Mouse (Mus musculus) lung, embryonic 15.5 days (tissue): ENCODE data around the gene Ascc2. TPM values are rescaled to one million over a fixed set of nuclear protein-coding genes. Genes with fewer than 3 reads are reported as not detected.
A peak's percentile ranks its signal among the peaks of the same experiment; 100 is the strongest.

Source experiments
- ATAC-seq: fragments of 200-750 bp; cut with Nextera tagmentation; 2 replicates; pipeline ENCODE4 v1.8.0; 2017; ENCODE audit warnings: moderate number of reproducible peaks, borderline replicate concordance; ENCODE audit not compliant: low FRiP score, low TSS enrichment; ENCODE audit errors: extremely low read depth
- H3K27ac ChIP-seq: fragments of 300-500 bp; sonication (generic); 2 replicates; pipeline ENCODE4 v1.5.1; 2015; ENCODE audit warnings: moderate library complexity, mild to moderate bottlenecking, inconsistent platforms
- H3K27me3 ChIP-seq: fragments of 300-500 bp; sonication (generic); 2 replicates; pipeline ENCODE4 v1.6.1; 2015; ENCODE audit warnings: inconsistent platforms
- H3K36me3 ChIP-seq: fragments of 300-500 bp; sonication (generic); 2 replicates; pipeline ENCODE4 v1.6.1; 2015; ENCODE audit warnings: inconsistent platforms
- H3K4me1 ChIP-seq: fragments of 300-500 bp; sonication (generic); 2 replicates; pipeline ENCODE4 v1.6.1; 2015; ENCODE audit warnings: inconsistent platforms
- H3K4me2 ChIP-seq: fragments of 300-500 bp; sonication (generic); 2 replicates; pipeline ENCODE4 v1.6.1; 2015; ENCODE audit warnings: inconsistent platforms, mild to moderate bottlenecking, moderate library complexity
- H3K4me3 ChIP-seq: fragments of 300-500 bp; sonication (generic); 2 replicates; pipeline ENCODE4 v1.5.1; 2015; ENCODE audit warnings: mild to moderate bottlenecking, inconsistent platforms
- H3K9ac ChIP-seq: fragments of 300-500 bp; sonication (generic); 2 replicates; pipeline ENCODE4 v1.6.1; 2015; ENCODE audit warnings: inconsistent platforms
- H3K9me3 ChIP-seq: fragments of 300-500 bp; sonication (generic); 2 replicates; pipeline ENCODE4 v1.6.1; 2016; ENCODE audit warnings: inconsistent platforms
- WGBS: fragments of 180-500 bp; shearing (Covaris S2); methylation state at CpG from one replicate; pipeline ENCODE4 v1.1.7; 2015; 5-methylcytosine and 5-hydroxymethylcytosine counted together
- polyA plus RNA-seq: library from polyadenylated mRNA; unstranded; fragments of >200 nt; fragmentation: Nextera tagmentation; extraction: Ambion mirVana; gene quantifications from 2 replicates; pipeline ENCODE4 v1.2.1, GENCODE M21; 2015

Ascc2 gene
- polyA plus RNA-seq, 1 experiment from 2014 or later, result 35.1 TPM

GRCm38 (mm10) chr11:4712822-4713221 lies 75.3 kb downstream of the Ascc2 start:
- H3K9ac ChIP-seq, result no peak overlapping the region
- H3K4me3 ChIP-seq, result no peak overlapping the region
- no peaks in the 10 kb centered on the region for H3K4me1 ChIP-seq
- no peaks in the 10 kb centered on the region for H3K9me3 ChIP-seq
- no peaks in the 10 kb centered on the region for H3K27me3 ChIP-seq
- no peak overlapping the region for H3K27ac ChIP-seq
- no peak overlapping the region for H3K4me2 ChIP-seq
- no peaks in the 10 kb centered on the region for H3K36me3 ChIP-seq
- no peak for ATAC-seq

- 75% methylated on average over 4 of the region's 4 CpGs for WGBS
- no peak overlapping the region for H3K4me2 ChIP-seq
- no peak for ATAC-seq
- H3K36me3 ChIP-seq, result no peaks in the 10 kb centered on the region
- no peak overlapping the region for H3K27ac ChIP-seq
- H3K9me3 ChIP-seq, result no peaks in the 10 kb centered on the region
- H3K27me3 ChIP-seq, result no peaks in the 10 kb centered on the region
- no peak overlapping the region for H3K4me3 ChIP-seq
- no peak overlapping the region for H3K9ac ChIP-seq
- H3K4me1 ChIP-seq, result no peaks in the 10 kb centered on the region
These were observed 77.2 kb downstream of the Ascc2 start for GRCm38 (mm10) chr11:4714727-4715126.

DNA sequence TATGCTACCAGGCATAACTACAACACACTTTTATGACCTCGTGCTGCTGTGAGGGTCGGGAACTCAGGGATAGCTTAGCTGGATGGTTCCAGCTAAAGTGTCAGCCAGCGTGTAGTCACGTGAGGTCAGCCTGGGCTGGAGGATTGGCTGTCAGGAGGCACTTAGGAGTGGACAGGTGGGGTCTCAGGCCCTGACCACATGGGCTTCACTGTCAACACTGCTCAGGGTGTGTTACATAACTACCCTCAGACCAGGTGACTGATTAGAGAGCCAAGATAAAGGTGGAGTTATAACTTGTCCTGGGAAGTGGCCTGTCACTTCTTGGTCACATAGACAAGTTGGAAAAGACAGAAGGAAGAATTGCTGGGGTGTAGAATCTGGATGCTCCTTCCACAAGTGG lies 78.0 kb downstream of the Ascc2 start:
- H3K4me2 ChIP-seq, result no peak overlapping the region
- H3K36me3 ChIP-seq, result no peaks in the 10 kb centered on the region
- WGBS, result 76% methylated on average over 4 of the region's 4 CpGs
- no peaks in the 10 kb centered on the region for H3K9me3 ChIP-seq
- H3K27ac ChIP-seq, result no peak overlapping the region
- H3K4me3 ChIP-seq, result no peak overlapping the region
- H3K4me1 ChIP-seq, result peaks cover 2% of the 10 kb centered on the region; the same call in 1 of the 2 replicates
- H3K9ac ChIP-seq, result no peak overlapping the region
- no peak for ATAC-seq
- no peaks in the 10 kb centered on the region for H3K27me3 ChIP-seq

GRCm38 (mm10) chr11:4716530-4717236 lies 79.1 kb downstream of the Ascc2 start:
- Histone ChIP-seq H3K4me3 (no peak overlapping the region), H3K36me3 (no peaks in the 10 kb centered on the region), H3K9ac (no peak overlapping the region), H3K27me3 (no peaks in the 10 kb centered on the region), H3K9me3 (no peaks in the 10 kb centered on the region), H3K27ac (no peak overlapping the region), H3K4me1 (peaks cover 10% of the 10 kb centered on the region), H3K4me2 (no peak overlapping the region)
- WGBS, result 85% methylated on average over 5 of the region's 5 CpGs
- no peak for ATAC-seq

- WGBS, result 68% methylated on average over 5 of the region's 5 CpGs
- no peaks in the 10 kb centered on the region for H3K27me3 ChIP-seq
These were observed 81.0 kb downstream of the Ascc2 start for GRCm38 (mm10) chr11:4718548-4718947.

DNA sequence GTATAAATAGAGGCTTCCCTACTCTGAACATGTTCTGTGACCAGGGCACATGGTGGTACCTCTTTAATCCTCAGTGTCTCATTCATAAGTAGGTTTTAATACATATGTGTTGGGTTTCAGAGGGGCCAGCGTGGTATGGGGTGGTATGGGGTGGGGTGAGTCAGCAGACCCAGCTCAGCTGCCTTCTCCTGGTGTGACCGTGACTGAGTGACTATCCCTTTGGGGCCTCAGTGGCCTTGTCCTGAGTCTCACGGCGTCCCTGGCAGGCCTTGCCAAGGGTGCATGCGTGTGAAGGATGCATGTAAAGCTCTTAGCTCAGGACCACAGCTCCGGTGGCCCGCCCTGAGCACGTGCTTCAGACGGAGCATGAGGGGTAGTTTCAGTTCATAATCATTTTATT lies 82.4 kb downstream of the Ascc2 start:
- WGBS, result 87% methylated on average over 9 of the region's 9 CpGs
- ATAC-seq, result no peak
- Histone ChIP-seq H3K27ac (no peak overlapping the region), H3K4me2 (no peak overlapping the region), H3K36me3 (peaks cover 7% of the 10 kb centered on the region), H3K9ac (no peak overlapping the region), H3K4me1 (peaks cover 10% of the 10 kb centered on the region), H3K9me3 (no peaks in the 10 kb centered on the region), H3K27me3 (no peaks in the 10 kb centered on the region), H3K4me3 (no peak overlapping the region)

More at GRCm38 (mm10) chr11:4718548-4718947, 81.0 kb downstream of the Ascc2 start:
- H3K4me3 ChIP-seq, result no peak overlapping the region
- H3K9me3 ChIP-seq, result no peaks in the 10 kb centered on the region
- no peak overlapping the region for H3K4me2 ChIP-seq
- H3K36me3 ChIP-seq, result no peaks in the 10 kb centered on the region; the same call in none of the 2 replicates
- no peak for ATAC-seq
- no peak overlapping the region for H3K9ac ChIP-seq
- no peak overlapping the region for H3K27ac ChIP-seq
- peaks cover 10% of the 10 kb centered on the region for H3K4me1 ChIP-seq

- no peak for ATAC-seq
- Histone ChIP-seq H3K4me2 (no peak overlapping the region), H3K27ac (no peak overlapping the region), H3K9me3 (no peaks in the 10 kb centered on the region), H3K4me1 (peaks cover 10% of the 10 kb centered on the region), H3K4me3 (no peak overlapping the region), H3K27me3 (no peaks in the 10 kb centered on the region), H3K9ac (no peak overlapping the region), H3K36me3 (peaks cover 7% of the 10 kb centered on the region)
- 64% methylated on average over 11 of the region's 11 CpGs for WGBS
These were observed 82.8 kb downstream of the Ascc2 start for GRCm38 (mm10) chr11:4720393-4720792.

- no peaks in the 10 kb centered on the region for H3K27me3 ChIP-seq
- ATAC-seq, result no peak; the same call in 1 of the 2 replicates
- no peak overlapping the region for H3K9ac ChIP-seq
- no peaks in the 10 kb centered on the region for H3K9me3 ChIP-seq
- peaks cover 7% of the 10 kb centered on the region for H3K36me3 ChIP-seq
- peaks cover 10% of the 10 kb centered on the region for H3K4me1 ChIP-seq
- H3K4me2 ChIP-seq, result no peak overlapping the region
- no peak overlapping the region for H3K27ac ChIP-seq
- H3K4me3 ChIP-seq, result no peak overlapping the region
- WGBS, result 35% methylated on average over 7 of the region's 7 CpGs
These were observed 83.5 kb downstream of the Ascc2 start for GRCm38 (mm10) chr11:4720900-4721580.

GRCm38 (mm10) chr11:4721728-4722127 lies 84.2 kb downstream of the Ascc2 start:
- no peak overlapping the region for H3K9ac ChIP-seq
- ATAC-seq, result no peak
- peaks cover 7% of the 10 kb centered on the region for H3K36me3 ChIP-seq
- 78% methylated on average over 8 of the region's 8 CpGs for WGBS
- H3K4me2 ChIP-seq, result no peak overlapping the region
- H3K4me1 ChIP-seq, result peaks cover 10% of the 10 kb centered on the region
- H3K9me3 ChIP-seq, result no peaks in the 10 kb centered on the region
- H3K27me3 ChIP-seq, result no peaks in the 10 kb centered on the region
- H3K4me3 ChIP-seq, result no peak overlapping the region
- no peak overlapping the region for H3K27ac ChIP-seq

GRCm38 (mm10) chr11:4729603-4730002 lies 92.1 kb downstream of the Ascc2 start:
- peak; percentile 50; the same call in 1 of the 2 replicates for ATAC-seq
- Histone ChIP-seq H3K4me2 (no peak overlapping the region; the same call in 1 of the 2 replicates), H3K4me1 (peaks cover 13% of the 10 kb centered on the region), H3K9me3 (no peaks in the 10 kb centered on the region), H3K9ac (no peak overlapping the region), H3K27me3 (no peaks in the 10 kb centered on the region), H3K4me3 (no peak overlapping the region), H3K27ac (0 out of 2 replicates have a peak overlapping the region, but pooled peaks have one; percentile 21), H3K36me3 (no peaks in the 10 kb centered on the region)
- 16% methylated on average over 12 of the region's 12 CpGs for WGBS

GRCm38 (mm10) chr11:4730096-4730495 lies 92.5 kb downstream of the Ascc2 start:
- Histone ChIP-seq H3K4me3 (no peak overlapping the region), H3K27me3 (no peaks in the 10 kb centered on the region), H3K9me3 (no peaks in the 10 kb centered on the region), H3K4me1 (peaks cover 13% of the 10 kb centered on the region), H3K27ac (0 out of 2 replicates have a peak overlapping the region, but pooled peaks have one; percentile 21), H3K4me2 (no peak overlapping the region; the same call in 1 of the 2 replicates), H3K9ac (no peak overlapping the region), H3K36me3 (no peaks in the 10 kb centered on the region)
- 0 out of 2 replicates have a peak, but pooled peaks have one; percentile 40 for ATAC-seq
- WGBS, result 54% methylated on average over 6 of the region's 6 CpGs

DNA sequence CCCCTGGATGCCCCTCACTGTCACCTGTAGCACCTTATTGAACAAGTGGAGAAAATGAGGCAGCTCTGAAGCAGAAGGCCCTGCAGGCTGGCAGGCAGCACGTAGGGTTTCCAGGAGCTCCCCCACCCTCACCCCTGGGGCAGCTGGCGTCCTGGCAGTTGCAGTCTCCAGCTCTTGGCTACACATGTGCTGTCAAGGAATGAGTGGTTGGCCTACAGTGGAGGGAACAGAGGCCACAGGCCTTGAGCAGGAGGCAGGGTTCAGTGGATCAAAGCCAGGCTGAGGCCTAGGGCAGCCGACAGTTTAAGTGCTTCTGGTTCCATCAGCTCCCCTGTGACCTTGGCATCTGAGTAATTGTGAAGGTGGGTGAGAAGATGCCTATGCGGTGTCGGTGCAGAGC lies 93.4 kb downstream of the Ascc2 start:
- 70% methylated on average over 5 of the region's 5 CpGs for WGBS
- H3K36me3 ChIP-seq, result no peaks in the 10 kb centered on the region

More for the DNA sequence above, 93.4 kb downstream of the Ascc2 start:
- no peaks in the 10 kb centered on the region for H3K9me3 ChIP-seq
- H3K4me2 ChIP-seq, result no peak overlapping the region
- no peak overlapping the region for H3K27ac ChIP-seq
- H3K4me1 ChIP-seq, result peaks cover 13% of the 10 kb centered on the region
- H3K4me3 ChIP-seq, result no peak overlapping the region
- H3K27me3 ChIP-seq, result no peaks in the 10 kb centered on the region
- H3K9ac ChIP-seq, result no peak overlapping the region
- ATAC-seq, result no peak
